Mouse (Mus musculus) forebrain, embryonic 16.5 days (tissue): ENCODE measurements at regions not wholly inside any gene's neighbourhood (a gene's known extent, or its start where the extent isn't known, plus 50 kb on each side); places are given as distances from the start of the nearest gene placed in this dataset.

Experiments
- ATAC-seq: fragments of 200-750 bp; cut with Nextera tagmentation; 2 replicates; pipeline ENCODE4 v1.8.0; 2017; ENCODE audit warnings: mild to moderate bottlenecking, moderate library complexity
- H3K27ac ChIP-seq: fragments of 300-500 bp; sonication (generic); 2 replicates; pipeline ENCODE4 v1.5.1; 2014; ENCODE audit warnings: low read length, control low read depth
- H3K27me3 ChIP-seq: fragments of 300-500 bp; sonication (generic); replicated peaks from 2 replicates; pipeline ENCODE4 v1.6.1; 2014; ENCODE audit warnings: low read length; ENCODE audit not compliant: control insufficient read depth, insufficient read depth
- H3K36me3 ChIP-seq: fragments of 300-500 bp; sonication (generic); 2 replicates; pipeline ENCODE4 v1.6.1; 2014; ENCODE audit not compliant: control insufficient read depth, insufficient read depth
- H3K4me1 ChIP-seq: fragments of 300-500 bp; sonication (generic); replicated peaks from 2 replicates; pipeline ENCODE4 v1.6.1; 2014; ENCODE audit warnings: low read length; ENCODE audit not compliant: control insufficient read depth, insufficient read depth
- H3K4me2 ChIP-seq: fragments of 300-500 bp; sonication (generic); 2 replicates; pipeline ENCODE4 v1.6.1; 2014; ENCODE audit warnings: mild to moderate bottlenecking, low read length, control low read depth
- H3K4me3 ChIP-seq: fragments of 300-500 bp; sonication (generic); replicated peaks from 2 replicates; pipeline ENCODE4 v1.5.1; 2014; ENCODE audit warnings: mild to moderate bottlenecking, low read length, control low read depth
- H3K9ac ChIP-seq: fragments of 300-500 bp; sonication (generic); replicated peaks from 2 replicates; pipeline ENCODE4 v1.6.1; 2014; ENCODE audit warnings: low read depth, low read length, control low read depth
- H3K9me3 ChIP-seq: fragments of 300-500 bp; sonication (generic); 2 replicates; pipeline ENCODE4 v1.6.1; 2016; ENCODE audit warnings: low read length; ENCODE audit not compliant: control insufficient read depth
- WGBS: fragments of 180-500 bp; shearing (Covaris S2); extraction: QIAGEN DNeasy Blood & Tissue Kit; methylation state at CpG from one replicate; pipeline ENCODE4 v1.1.7; 2014; 5-methylcytosine and 5-hydroxymethylcytosine counted together

DNA sequence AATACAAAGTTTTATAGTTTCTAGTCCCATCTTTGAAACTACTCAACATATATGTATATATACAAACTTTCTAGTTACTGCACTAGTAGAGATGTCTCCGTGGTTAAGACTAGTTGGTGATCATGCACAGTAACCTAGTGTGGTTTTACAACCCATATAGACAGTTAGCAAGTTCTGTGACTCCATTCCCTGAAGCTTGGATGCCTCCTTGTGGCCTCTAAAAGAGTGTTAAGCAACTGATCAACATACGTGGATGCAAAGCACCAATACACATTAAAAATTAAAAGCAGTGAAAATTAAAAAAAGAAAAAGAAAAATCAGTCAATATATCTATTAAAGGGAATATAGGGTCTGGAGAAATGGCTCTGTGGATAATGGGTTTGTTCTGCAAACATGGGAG is 1508.3 kb upstream of the Cdh9 start:
- H3K9ac ChIP-seq: no peak overlapping the region
- H3K27ac ChIP-seq: no peak overlapping the region
- H3K4me3 ChIP-seq: no peak overlapping the region
- no peaks in the 10 kb centered on the region for H3K27me3 ChIP-seq
- no peak for ATAC-seq
- no peaks in the 10 kb centered on the region for H3K4me1 ChIP-seq
- WGBS: 58% methylated on average over 2 of the region's 2 CpGs
- no peak overlapping the region for H3K4me2 ChIP-seq
- H3K36me3 ChIP-seq: no peaks in the 10 kb centered on the region
- no peaks in the 10 kb centered on the region for H3K9me3 ChIP-seq

DNA sequence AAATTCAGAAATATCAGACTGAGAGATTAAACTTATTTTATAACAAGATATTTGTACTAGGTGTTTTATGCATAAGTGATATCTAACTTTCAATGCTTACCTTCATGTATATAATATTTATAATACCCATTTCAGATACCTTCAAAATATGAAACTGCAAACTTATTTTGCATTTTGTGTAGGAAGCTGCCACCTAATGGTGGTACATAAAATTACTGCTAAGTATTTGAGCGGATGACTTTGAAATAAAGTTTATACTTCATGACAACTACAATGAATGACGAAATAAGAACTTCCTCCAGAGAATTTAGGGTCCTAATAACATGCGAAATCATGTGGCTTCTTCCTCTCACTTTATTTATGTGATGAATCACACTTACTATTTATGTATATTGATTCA is 1498.6 kb upstream of the Cdh9 start:
- Histone ChIP-seq H3K9me3 (no peaks in the 10 kb centered on the region), H3K4me1 (no peaks in the 10 kb centered on the region), H3K4me3 (no peak overlapping the region), H3K27ac (no peak overlapping the region), H3K4me2 (no peak overlapping the region), H3K36me3 (no peaks in the 10 kb centered on the region), H3K27me3 (no peaks in the 10 kb centered on the region), H3K9ac (no peak overlapping the region)
- ATAC-seq: no peak
- 77% methylated on average over 3 of the region's 3 CpGs for WGBS

DNA sequence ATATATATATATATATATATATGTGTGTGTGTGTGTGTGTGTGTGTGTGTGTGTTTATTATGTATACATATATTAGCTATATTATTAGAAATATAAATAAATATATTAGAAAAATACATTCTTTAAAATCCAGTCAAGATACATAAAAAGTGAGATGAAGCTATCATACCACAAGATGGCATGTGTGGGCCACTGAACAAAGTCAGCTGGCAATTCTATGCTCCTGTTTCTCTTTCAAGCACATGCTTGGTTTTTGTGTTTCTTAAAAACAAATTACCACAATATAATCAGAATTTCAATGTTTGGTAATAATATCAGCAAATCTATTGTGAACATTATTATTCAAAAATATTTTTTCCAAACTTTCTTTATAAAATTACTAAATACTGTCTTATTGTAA is 1490.2 kb upstream of the Cdh9 start:
- no peaks in the 10 kb centered on the region for H3K9me3 ChIP-seq
- no peaks in the 10 kb centered on the region for H3K4me1 ChIP-seq
- H3K4me3 ChIP-seq: no peak overlapping the region
- H3K27ac ChIP-seq: no peak overlapping the region
- ATAC-seq: no peak
- no peaks in the 10 kb centered on the region for H3K36me3 ChIP-seq
- no peak overlapping the region for H3K4me2 ChIP-seq
- no peaks in the 10 kb centered on the region for H3K27me3 ChIP-seq
- H3K9ac ChIP-seq: no peak overlapping the region
